Mouse (Mus musculus) heart, postnatal 0 days (tissue): Measurements from ENCODE around the gene Fntb. TPM values are rescaled to one million over a fixed set of nuclear protein-coding genes. Genes with fewer than 3 reads are reported as not detected.

ENCODE experiments used
- ATAC-seq: fragments of 200-750 bp; cut with Nextera tagmentation; 2 replicates; pipeline ENCODE4 v1.8.0; 2017; ENCODE audit warnings: low read depth, moderate number of reproducible peaks, moderate library complexity; ENCODE audit not compliant: insufficient read depth
- DNase-seq: peaks from one replicate; pipeline ENCODE4 v3.0.0-alpha.2; 2016; ENCODE audit warnings: low spot score
- H3K27ac ChIP-seq: fragments of 300-500 bp; sonication (generic); 2 replicates; pipeline ENCODE4 v1.5.1; 2014; ENCODE audit warnings: low read depth, mild to moderate bottlenecking
- H3K27me3 ChIP-seq: fragments of 300-500 bp; sonication (generic); 2 replicates; pipeline ENCODE4 v1.6.1; 2014; ENCODE audit warnings: low read length, mixed read lengths; ENCODE audit not compliant: control insufficient read depth, insufficient read depth
- H3K36me3 ChIP-seq: fragments of 300-500 bp; sonication (generic); replicated peaks from 2 replicates; pipeline ENCODE4 v1.6.1; 2014; ENCODE audit warnings: low read length, mixed read lengths; ENCODE audit not compliant: control insufficient read depth, insufficient read depth
- H3K4me1 ChIP-seq: fragments of 300-500 bp; sonication (generic); 2 replicates; pipeline ENCODE4 v1.6.1; 2014; ENCODE audit warnings: antibody characterized with exemption; ENCODE audit not compliant: control insufficient read depth, insufficient read depth
- H3K4me2 ChIP-seq: fragments of 300-500 bp; sonication (generic); 2 replicates; pipeline ENCODE4 v1.6.1; 2014; ENCODE audit warnings: low read depth, mild to moderate bottlenecking, low read length, moderate library complexity
- H3K4me3 ChIP-seq: fragments of 300-500 bp; sonication (generic); 2 replicates; pipeline ENCODE4 v1.5.1; 2014; ENCODE audit warnings: low read depth, low read length
- H3K9ac ChIP-seq: fragments of 300-500 bp; sonication (generic); replicated peaks from 2 replicates; pipeline ENCODE4 v1.6.1; 2014; ENCODE audit warnings: low read depth, low read length, mixed read lengths
- H3K9me3 ChIP-seq: fragments of 300-500 bp; sonication (generic); replicated peaks from 2 replicates; pipeline ENCODE4 v1.6.1; 2016; ENCODE audit warnings: low read length; ENCODE audit not compliant: control insufficient read depth
- CTCF ChIP-seq: IDR thresholded peaks from 2 replicates; pipeline ENCODE4 v1.5.1; 2016; ENCODE audit warnings: antibody characterized with exemption, control low read depth, low read depth
- EP300 ChIP-seq: IDR thresholded peaks from 2 replicates; pipeline ENCODE4 v1.6.1; 2016; ENCODE audit warnings: antibody characterized with exemption, low read depth
- WGBS: fragments of 180-500 bp; shearing (Covaris S2); extraction: QIAGEN DNeasy Blood & Tissue Kit; methylation state at CpG from one replicate; pipeline ENCODE4 v1.1.7; 2014; 5-methylcytosine and 5-hydroxymethylcytosine counted together
- polyA plus RNA-seq: library from polyadenylated mRNA; unstranded; fragments of >200 nt; fragmentation: Nextera tagmentation; extraction: Ambion mirVana; gene quantifications from 2 replicates; pipeline ENCODE4 v1.2.1, GENCODE M21; 2015
- total RNA-seq: library from RNA; depleted of rRNA; stranded (reverse); fragments of >200 nt; gene quantifications from 2 replicates; pipeline ENCODE4 v1.2.3, GENCODE M21; 2014; ENCODE audit warnings: low replicate concordance

The Fntb gene
- total and polyA plus RNA-seq, 2 experiments from 2014 or later = 13.0 to 20.0 TPM

GRCm38 (mm10) chr12:76822651-76823041 lies 57.3 kb downstream of the Fntb start, which contains the start of gene Rab15:
Rab15 (minus strand) TSS chr12:76822908.
- ATAC-seq (no peak; the same call in 1 of the 2 replicates), DNase-seq (no peak)
- H3K27me3 ChIP-seq = peaks cover 41% of the 10 kb centered on the region
- peak within 1 kb of the TSS; percentile 51 for H3K9ac ChIP-seq
- no peaks in the 10 kb centered on the region for H3K36me3 ChIP-seq
- H3K4me2 ChIP-seq = peak within 1 kb of the TSS; percentile 80
- no peak within 1 kb of the TSS for H3K27ac ChIP-seq
- peaks cover 4% of the 10 kb centered on the region for H3K4me1 ChIP-seq
- no peaks in the 10 kb centered on the region for H3K9me3 ChIP-seq
- TF ChIP-seq EP300 = no peak
- TF ChIP-seq CTCF = no peak
- H3K4me3 ChIP-seq = peak within 1 kb of the TSS; percentile 54
- WGBS = 7% methylated on average over 17 of the region's 17 CpGs

GRCm38 (mm10) chr12:76825283-76825682 lies 59.9 kb downstream of the Fntb start:
- H3K27me3 ChIP-seq = peaks cover 38% of the 10 kb centered on the region
- H3K4me3 ChIP-seq = no peak overlapping the region
- H3K4me1 ChIP-seq = peaks cover 4% of the 10 kb centered on the region
- H3K9me3 ChIP-seq = no peaks in the 10 kb centered on the region
- DNase-seq = no peak
- WGBS = 61% methylated on average over 4 of the region's 4 CpGs
- ATAC-seq = no peak
- no peak overlapping the region for H3K27ac ChIP-seq
- H3K9ac ChIP-seq = no peak overlapping the region
- H3K4me2 ChIP-seq = no peak overlapping the region
- TF ChIP-seq EP300 (no peak), CTCF (no peak)
- H3K36me3 ChIP-seq = no peaks in the 10 kb centered on the region

- H3K4me3 ChIP-seq = no peak overlapping the region
- no peaks in the 10 kb centered on the region for H3K4me1 ChIP-seq
- no peak overlapping the region for H3K4me2 ChIP-seq
- no peak overlapping the region for H3K27ac ChIP-seq
- ATAC-seq (no peak), DNase-seq (peak; percentile 59)
- H3K9me3 ChIP-seq = no peaks in the 10 kb centered on the region
- H3K9ac ChIP-seq = no peak overlapping the region
- peak; percentile 73 for TF ChIP-seq CTCF
- TF ChIP-seq EP300 = no peak
- WGBS = 8% methylated on average over 3 of the region's 3 CpGs
- no peaks in the 10 kb centered on the region for H3K27me3 ChIP-seq
- H3K36me3 ChIP-seq = no peaks in the 10 kb centered on the region
These were observed 67.3 kb downstream of the Fntb start for GRCm38 (mm10) chr12:76832704-76833103.

- peak overlapping the region; percentile 75 for H3K4me2 ChIP-seq
- peaks cover 9% of the 10 kb centered on the region for H3K4me1 ChIP-seq
- H3K27ac ChIP-seq = peak overlapping the region; percentile 44; the same call in 1 of the 2 replicates
These were observed 71.9 kb downstream of the Fntb start for GRCm38 (mm10) chr12:76837101-76837843.

GRCm38 (mm10) chr12:76837844-76838650 lies 72.7 kb downstream of the Fntb start:
- 10% methylated on average over 21 of the region's 21 CpGs for WGBS
- ATAC-seq = no peak

More at GRCm38 (mm10) chr12:76837101-76837843, 71.9 kb downstream of the Fntb start:
- WGBS = under 1% methylated on average over 43 of the region's 43 CpGs
- H3K27me3 ChIP-seq = no peaks in the 10 kb centered on the region
- H3K9ac ChIP-seq = peak overlapping the region; percentile 66
- H3K36me3 ChIP-seq = no peaks in the 10 kb centered on the region
- ATAC-seq (peak; percentile 99), DNase-seq (peak; percentile 96)
- H3K4me3 ChIP-seq = peak overlapping the region; percentile 69
- TF ChIP-seq CTCF (peak; percentile 83), EP300 (no peak)
- no peaks in the 10 kb centered on the region for H3K9me3 ChIP-seq

More at GRCm38 (mm10) chr12:76837844-76838650, 72.7 kb downstream of the Fntb start:
- Histone ChIP-seq H3K36me3 (no peaks in the 10 kb centered on the region), H3K4me1 (peaks cover 9% of the 10 kb centered on the region), H3K9ac (peak overlapping the region; percentile 66), H3K9me3 (no peaks in the 10 kb centered on the region), H3K27me3 (no peaks in the 10 kb centered on the region), H3K27ac (peak overlapping the region; percentile 44; the same call in 1 of the 2 replicates), H3K4me3 (peak overlapping the region; percentile 69), H3K4me2 (peak overlapping the region; percentile 75)
- DNase-seq = no peak
- TF ChIP-seq EP300 = no peak
- no peak for TF ChIP-seq CTCF
